Mouse (Mus musculus): Measurements from ENCODE around the gene Aste1. TPM values are rescaled to one million over a fixed set of nuclear protein-coding genes. Genes with fewer than 3 reads are reported as not detected.
A peak's percentile ranks its signal among the peaks of the same experiment; 100 is the strongest.

Gene Aste1
- 1 to 10 TPM; 6.2 to 6.8 TPM for total RNA-seq (2021)

GRCm38 (mm10) chr9:105395218-105395627 lies at the start of gene Aste1, which contains the start of gene Nek11:
Gene Aste1 (plus strand): TSS chr9:105395392.
Gene Nek11 (minus strand): TSS chr9:105395524.
- intact Hi-C loops (cut with DNase I), result loop anchor here (5.0 kb wide), 2 partner anchors 247 to 263 kb away; partner anchors contain the start of genes Nudt16 and Pik3r4
- peak; percentile 95 to 96 for DNase-seq

- no peak for DNase-seq
- intact Hi-C loops (cut with DNase I), result no loop called here
These were observed 46.8 kb upstream of the Aste1 start for GRCm38 (mm10) chr9:105348242-105349031.

GRCm38 (mm10) chr9:105349034-105349433 lies 46.2 kb upstream of the Aste1 start:
- intact Hi-C loops (cut with DNase I), result no loop called here
- DNase-seq, result no peak

GRCm38 (mm10) chr9:105362181-105362580 lies 33.0 kb upstream of the Aste1 start:
- intact Hi-C loops (cut with DNase I), result no loop called here
- DNase-seq, result no peak

GRCm38 (mm10) chr9:105363520-105364231 lies 31.5 kb upstream of the Aste1 start:
- no peak for DNase-seq
- intact Hi-C loops (cut with DNase I), result no loop called here

GRCm38 (mm10) chr9:105366199-105366598 lies 29.0 kb upstream of the Aste1 start:
- DNase-seq, result no peak
- intact Hi-C loops (cut with DNase I), result no loop called here

GRCm38 (mm10) chr9:105368605-105369004 lies 26.6 kb upstream of the Aste1 start:
- no peak for DNase-seq
- intact Hi-C loops (cut with DNase I), result no loop called here

- intact Hi-C loops (cut with DNase I), result no loop called here
- no peak for DNase-seq
These were observed 20.8 kb upstream of the Aste1 start for GRCm38 (mm10) chr9:105374361-105374760.

- intact Hi-C loops (cut with DNase I), result no loop called here
- DNase-seq, result no peak
These were observed 18.8 kb upstream of the Aste1 start for GRCm38 (mm10) chr9:105376411-105376810.

GRCm38 (mm10) chr9:105376954-105377530 lies 18.1 kb upstream of the Aste1 start:
- intact Hi-C loops (cut with DNase I), result no loop called here
- DNase-seq, result no peak

- no peak for DNase-seq
- intact Hi-C loops (cut with DNase I), result no loop called here
These were observed 17.6 kb upstream of the Aste1 start for GRCm38 (mm10) chr9:105377622-105378021.

- intact Hi-C loops (cut with DNase I), result no loop called here
- no peak for DNase-seq
These were observed 15.6 kb upstream of the Aste1 start for GRCm38 (mm10) chr9:105379533-105380145.

- intact Hi-C loops (cut with DNase I), result loop anchor here (5.0 kb wide), 1 partner anchor 930 kb away; no protein-coding TSS in a partner anchor
- no peak for DNase-seq
These were observed 7.8 kb upstream of the Aste1 start for GRCm38 (mm10) chr9:105387403-105387802.

GRCm38 (mm10) chr9:105389289-105389688 lies 5.9 kb upstream of the Aste1 start:
- intact Hi-C loops (cut with DNase I), result loop anchor here (1.0 to 5.0 kb wide), 3 partner anchors 815 to 1110 kb away; no protein-coding TSS in a partner anchor

GRCm38 (mm10) chr9:105390616-105391015 lies 4.6 kb upstream of the Aste1 start:
- intact Hi-C loops (cut with DNase I), result loop anchor here (5.0 kb wide), 1 partner anchor 333 kb away; no protein-coding TSS in a partner anchor
- no peak for DNase-seq

More at GRCm38 (mm10) chr9:105389289-105389688, 5.9 kb upstream of the Aste1 start:
- peak; percentile 65 to 87 for DNase-seq

GRCm38 (mm10) chr9:105394720-105395119 lies 472 bp upstream of the Aste1 start:
- DNase-seq, result no peak
- intact Hi-C loops (cut with DNase I), result loop anchor here (5.0 kb wide), 3 partner anchors 248 to 337 kb away; partner anchors contain the start of genes Nudt16 and Pik3r4

GRCm38 (mm10) chr9:105408549-105408948 lies 13.4 kb downstream of the Aste1 start:
- intact Hi-C loops (cut with DNase I), result no loop called here
- no peak for DNase-seq

GRCm38 (mm10) chr9:105459032-105459431 lies 63.8 kb downstream of the Aste1 start:
- DNase-seq, result peak in 1 of 2 experiments; percentile 20
- intact Hi-C loops (cut with DNase I), result no loop called here

GRCm38 (mm10) chr9:105461496-105461895 lies 66.3 kb downstream of the Aste1 start:
- no peak for DNase-seq
- intact Hi-C loops (cut with DNase I), result no loop called here
